Mouse (Mus musculus) embryonic facial prominence, embryonic 13.5 days (tissue): ENCODE results near the gene Hsd17b1. TPM values are rescaled to one million over a fixed set of nuclear protein-coding genes. Genes with fewer than 3 reads are reported as not detected.

ENCODE experiments used
- ATAC-seq: fragments of 200-750 bp; cut with Nextera tagmentation; 2 replicates; pipeline ENCODE4 v1.8.0; 2017; ENCODE audit warnings: low read depth; ENCODE audit not compliant: insufficient number of reproducible peaks, insufficient read depth, low FRiP score, low TSS enrichment
- H3K27ac ChIP-seq: fragments of 300-500 bp; sonication (generic); 2 replicates; pipeline ENCODE4 v1.5.1; 2015; ENCODE audit warnings: moderate library complexity, mild to moderate bottlenecking, inconsistent platforms
- H3K27me3 ChIP-seq: fragments of 300-500 bp; sonication (generic); 2 replicates; pipeline ENCODE4 v1.6.1; 2015; ENCODE audit warnings: mild to moderate bottlenecking, inconsistent platforms
- H3K36me3 ChIP-seq: fragments of 300-500 bp; sonication (generic); 2 replicates; pipeline ENCODE4 v1.6.1; 2015; ENCODE audit warnings: mild to moderate bottlenecking, inconsistent platforms
- H3K4me1 ChIP-seq: fragments of 300-500 bp; sonication (generic); 2 replicates; pipeline ENCODE4 v1.6.1; 2015; ENCODE audit warnings: inconsistent platforms
- H3K4me2 ChIP-seq: fragments of 300-500 bp; sonication (generic); 2 replicates; pipeline ENCODE4 v1.6.1; 2015; ENCODE audit warnings: moderate library complexity, mild to moderate bottlenecking, inconsistent platforms
- H3K4me3 ChIP-seq: fragments of 300-500 bp; sonication (generic); 2 replicates; pipeline ENCODE4 v1.5.1; 2015; ENCODE audit warnings: mild to moderate bottlenecking, inconsistent platforms
- H3K9ac ChIP-seq: fragments of 300-500 bp; sonication (generic); 2 replicates; pipeline ENCODE4 v1.6.1; 2015; ENCODE audit warnings: mild to moderate bottlenecking, inconsistent platforms
- H3K9me3 ChIP-seq: fragments of 300-500 bp; sonication (generic); 2 replicates; pipeline ENCODE4 v1.6.1; 2016; ENCODE audit warnings: inconsistent platforms
- WGBS: fragments of 180-500 bp; shearing (Covaris S2); methylation state at CpG from one replicate; pipeline ENCODE4 v1.1.7; 2015; ENCODE audit warnings: mixed read lengths; 5-methylcytosine and 5-hydroxymethylcytosine counted together
- polyA plus RNA-seq: library from polyadenylated mRNA; unstranded; fragments of >200 nt; fragmentation: Nextera tagmentation; extraction: Ambion mirVana; gene quantifications from 2 replicates; pipeline ENCODE4 v1.2.1, GENCODE M21; 2015

The Hsd17b1 gene
- polyA plus RNA-seq, 1 experiment from 2014 or later = 0.15 TPM

GRCm38 (mm10) chr11:101087682-101088055 lies 9.5 kb downstream of the Hsd17b1 start:
- peak overlapping the region; percentile 79 for H3K27ac ChIP-seq
- peak overlapping the region; percentile 88 for H3K9ac ChIP-seq
- peak overlapping the region; percentile 83 for H3K4me3 ChIP-seq
- peaks cover 30% of the 10 kb centered on the region for H3K4me1 ChIP-seq
- H3K4me2 ChIP-seq = peak overlapping the region; percentile 96
- H3K27me3 ChIP-seq = no peaks in the 10 kb centered on the region
- peaks cover 61% of the 10 kb centered on the region for H3K36me3 ChIP-seq
- no peak for ATAC-seq
- WGBS = 7% methylated on average over 8 of the region's 8 CpGs
- H3K9me3 ChIP-seq = no peaks in the 10 kb centered on the region

- peaks cover 34% of the 10 kb centered on the region for H3K4me1 ChIP-seq
- no peak overlapping the region for H3K4me3 ChIP-seq
- no peak for ATAC-seq
- no peak overlapping the region for H3K4me2 ChIP-seq
- H3K36me3 ChIP-seq = peaks cover 68% of the 10 kb centered on the region
- H3K27ac ChIP-seq = no peak overlapping the region
- H3K9ac ChIP-seq = no peak overlapping the region
- H3K9me3 ChIP-seq = no peaks in the 10 kb centered on the region
- 94% methylated on average over 1 of the region's 1 CpGs for WGBS
- H3K27me3 ChIP-seq = no peaks in the 10 kb centered on the region
Measured at GRCm38 (mm10) chr11:101089931-101090330, 11.7 kb downstream of the Hsd17b1 start.

GRCm38 (mm10) chr11:101094930-101095313 lies 16.7 kb downstream of the Hsd17b1 start:
- ATAC-seq = no peak; the same call in 1 of the 2 replicates
- peak overlapping the region; percentile 66 for H3K4me3 ChIP-seq
- H3K27ac ChIP-seq = peak overlapping the region; percentile 63; the same call in 1 of the 2 replicates
- H3K4me2 ChIP-seq = peak overlapping the region; percentile 76
- WGBS = under 1% methylated on average over 18 of the region's 18 CpGs
- no peaks in the 10 kb centered on the region for H3K9me3 ChIP-seq
- no peaks in the 10 kb centered on the region for H3K27me3 ChIP-seq
- H3K9ac ChIP-seq = peak overlapping the region; percentile 75
- peaks cover 71% of the 10 kb centered on the region for H3K36me3 ChIP-seq
- peaks cover 17% of the 10 kb centered on the region for H3K4me1 ChIP-seq

- peaks cover 71% of the 10 kb centered on the region for H3K36me3 ChIP-seq
Measured at GRCm38 (mm10) chr11:101095314-101096024, 17.3 kb downstream of the Hsd17b1 start, which contains the start of gene Psmc3ip. Psmc3ip (minus strand) TSS chr11:101095436.

GRCm38 (mm10) chr11:101098231-101098630 lies 20.0 kb downstream of the Hsd17b1 start:
- Histone ChIP-seq H3K4me3 (no peak overlapping the region), H3K9me3 (no peaks in the 10 kb centered on the region), H3K4me2 (no peak overlapping the region), H3K27ac (no peak overlapping the region), H3K4me1 (peaks cover 17% of the 10 kb centered on the region), H3K36me3 (peaks cover 68% of the 10 kb centered on the region), H3K9ac (no peak overlapping the region), H3K27me3 (no peaks in the 10 kb centered on the region)
- WGBS = 94% methylated on average over 8 of the region's 8 CpGs
- no peak for ATAC-seq

More at GRCm38 (mm10) chr11:101095314-101096024, 17.3 kb downstream of the Hsd17b1 start, which contains the start of gene Psmc3ip:
- H3K4me2 ChIP-seq = peak within 1 kb of the TSS; percentile 76
- no peaks in the 10 kb centered on the region for H3K27me3 ChIP-seq
- peak; percentile 93 for ATAC-seq
- H3K9me3 ChIP-seq = no peaks in the 10 kb centered on the region
- under 1% methylated on average over 43 of the region's 43 CpGs for WGBS
- H3K4me3 ChIP-seq = peak within 1 kb of the TSS; percentile 66
- H3K4me1 ChIP-seq = peaks cover 17% of the 10 kb centered on the region
- peak within 1 kb of the TSS; percentile 63 for H3K27ac ChIP-seq
- peak within 1 kb of the TSS; percentile 75 for H3K9ac ChIP-seq

- ATAC-seq = no peak
- Histone ChIP-seq H3K27ac (peak overlapping the region; percentile 58), H3K27me3 (no peaks in the 10 kb centered on the region), H3K9ac (no peak overlapping the region; the same call in 1 of the 2 replicates), H3K9me3 (no peaks in the 10 kb centered on the region), H3K36me3 (peaks cover 70% of the 10 kb centered on the region), H3K4me1 (no peaks in the 10 kb centered on the region), H3K4me3 (no peak overlapping the region), H3K4me2 (0 out of 2 replicates have a peak overlapping the region, but pooled peaks have one; percentile 2)
- WGBS = 77% methylated on average over 5 of the region's 5 CpGs
Measured at GRCm38 (mm10) chr11:101103011-101103410, 24.8 kb downstream of the Hsd17b1 start.

GRCm38 (mm10) chr11:101109351-101109750 lies 31.1 kb downstream of the Hsd17b1 start:
- ATAC-seq = no peak
- no peak overlapping the region for H3K9ac ChIP-seq
- H3K36me3 ChIP-seq = peaks cover 11% of the 10 kb centered on the region; the same call in 1 of the 2 replicates
- H3K27me3 ChIP-seq = no peaks in the 10 kb centered on the region
- no peak overlapping the region for H3K4me3 ChIP-seq
- no peaks in the 10 kb centered on the region for H3K9me3 ChIP-seq
- WGBS = 76% methylated on average over 4 of the region's 4 CpGs
- no peak overlapping the region for H3K4me2 ChIP-seq
- H3K4me1 ChIP-seq = no peaks in the 10 kb centered on the region
- no peak overlapping the region for H3K27ac ChIP-seq

GRCm38 (mm10) chr11:101110708-101111107 lies 32.5 kb downstream of the Hsd17b1 start:
- ATAC-seq = no peak
- no peaks in the 10 kb centered on the region for H3K4me1 ChIP-seq
- H3K27ac ChIP-seq = no peak overlapping the region
- 63% methylated on average over 5 of the region's 5 CpGs for WGBS
- no peak overlapping the region for H3K9ac ChIP-seq
- no peaks in the 10 kb centered on the region for H3K9me3 ChIP-seq
- no peaks in the 10 kb centered on the region for H3K27me3 ChIP-seq
- H3K36me3 ChIP-seq = 0 out of 2 replicates have a peak, but pooled peaks cover 3% of the 10 kb centered on the region
- no peak overlapping the region for H3K4me3 ChIP-seq
- H3K4me2 ChIP-seq = no peak overlapping the region

GRCm38 (mm10) chr11:101111178-101111577 lies 33.0 kb downstream of the Hsd17b1 start:
- Histone ChIP-seq H3K36me3 (0 out of 2 replicates have a peak, but pooled peaks cover 3% of the 10 kb centered on the region), H3K4me3 (no peak overlapping the region), H3K9me3 (no peaks in the 10 kb centered on the region), H3K4me1 (no peaks in the 10 kb centered on the region), H3K9ac (no peak overlapping the region), H3K27ac (no peak overlapping the region), H3K27me3 (no peaks in the 10 kb centered on the region), H3K4me2 (no peak overlapping the region)
- 90% methylated on average over 4 of the region's 4 CpGs for WGBS
- no peak for ATAC-seq

- peaks cover 3% of the 10 kb centered on the region; the same call in 1 of the 2 replicates for H3K4me1 ChIP-seq
- H3K4me3 ChIP-seq = no peak overlapping the region
- no peak overlapping the region for H3K4me2 ChIP-seq
- no peak for ATAC-seq
- no peaks in the 10 kb centered on the region for H3K9me3 ChIP-seq
- no peak overlapping the region for H3K27ac ChIP-seq
- H3K9ac ChIP-seq = 0 out of 2 replicates have a peak overlapping the region, but pooled peaks have one; percentile 27
- peaks cover 11% of the 10 kb centered on the region for H3K36me3 ChIP-seq
- 94% methylated on average over 3 of the region's 3 CpGs for WGBS
- no peaks in the 10 kb centered on the region for H3K27me3 ChIP-seq
Measured at GRCm38 (mm10) chr11:101112186-101112585, 34.0 kb downstream of the Hsd17b1 start.

GRCm38 (mm10) chr11:101115564-101115963 lies 37.4 kb downstream of the Hsd17b1 start:
- peak overlapping the region; percentile 12; the same call in 1 of the 2 replicates for H3K9ac ChIP-seq
- WGBS = 62% methylated on average over 2 of the region's 2 CpGs
- peaks cover 18% of the 10 kb centered on the region for H3K4me1 ChIP-seq
- H3K27me3 ChIP-seq = no peaks in the 10 kb centered on the region
- ATAC-seq = no peak
- H3K4me3 ChIP-seq = no peak overlapping the region
- H3K9me3 ChIP-seq = no peaks in the 10 kb centered on the region
- no peak overlapping the region for H3K4me2 ChIP-seq
- no peak overlapping the region for H3K27ac ChIP-seq
- peaks cover 12% of the 10 kb centered on the region for H3K36me3 ChIP-seq

- Histone ChIP-seq H3K36me3 (peaks cover 21% of the 10 kb centered on the region), H3K4me1 (peaks cover 28% of the 10 kb centered on the region), H3K9ac (peak overlapping the region; percentile 96), H3K4me2 (peak overlapping the region; percentile 95), H3K27me3 (no peaks in the 10 kb centered on the region), H3K4me3 (peak overlapping the region; percentile 98), H3K9me3 (no peaks in the 10 kb centered on the region), H3K27ac (no peak overlapping the region)
- WGBS = 35% methylated on average over 4 of the region's 4 CpGs
- ATAC-seq = no peak
Measured at GRCm38 (mm10) chr11:101118105-101118504, 39.9 kb downstream of the Hsd17b1 start.
